Mouse (Mus musculus): ENCODE measurements around the gene Cnot1. TPM values are rescaled to one million over a fixed set of nuclear protein-coding genes. Genes with fewer than 3 reads are reported as not detected.

Gene Cnot1
- polyA plus RNA-seq, 1 experiment from 2014 or later = 131 TPM

GRCm38 (mm10) chr8:95817597-95817996 is 10.3 kb upstream of the Cnot1 start:
- H3K9me3 ChIP-seq (ENCODE audit: low read depth, low read length) = no peaks in the 10 kb centered on the region
- no peaks in the 10 kb centered on the region for H3K36me3 ChIP-seq (ENCODE audit: insufficient read depth)
- H3K4me2 ChIP-seq = no peak overlapping the region
- TF ChIP-seq CTCF (IDR thresholded peaks at IDR 0.05; ENCODE audit: low read depth) = no peak
- H3K4me1 ChIP-seq (ENCODE audit: insufficient read depth) = no peaks in the 10 kb centered on the region
- ATAC-seq (ENCODE audit: insufficient read depth) (no peak), DNase-seq (no peak)
- H3K27me3 ChIP-seq (ENCODE audit: insufficient read depth, low read length) = no peaks in the 10 kb centered on the region
- H3K27ac ChIP-seq (ENCODE audit: low read depth) = no peak overlapping the region
- no peak overlapping the region for H3K4me3 ChIP-seq (ENCODE audit: low read depth, low read length)
- WGBS = 61% methylated on average over 3 of the region's 3 CpGs
- H3K9ac ChIP-seq = no peak overlapping the region

- no peak overlapping the region for H3K27ac ChIP-seq (ENCODE audit: low read depth)
- 39% methylated on average over 6 of the region's 6 CpGs for WGBS
- no peak for DNase-seq
- TF ChIP-seq CTCF (IDR thresholded peaks at IDR 0.05; ENCODE audit: low read depth) = no peak
- no peaks in the 10 kb centered on the region for H3K4me1 ChIP-seq (ENCODE audit: insufficient read depth)
- H3K9me3 ChIP-seq (ENCODE audit: low read depth, low read length) = no peaks in the 10 kb centered on the region
- ATAC-seq (ENCODE audit: insufficient read depth) = no peak
- H3K27me3 ChIP-seq (ENCODE audit: insufficient read depth, low read length) = no peaks in the 10 kb centered on the region
- no peaks in the 10 kb centered on the region for H3K36me3 ChIP-seq (ENCODE audit: insufficient read depth)
- H3K4me3 ChIP-seq (ENCODE audit: low read depth, low read length) = no peak overlapping the region
- H3K4me2 ChIP-seq = no peak overlapping the region
- no peak overlapping the region for H3K9ac ChIP-seq
Observed at GRCm38 (mm10) chr8:95816044-95816708, 8.9 kb upstream of the Cnot1 start.

- Histone ChIP-seq H3K27me3 (ENCODE audit: insufficient read depth, low read length) (no peaks in the 10 kb centered on the region), H3K4me3 (ENCODE audit: low read depth, low read length) (no peak overlapping the region), H3K9ac (no peak overlapping the region), H3K4me1 (ENCODE audit: insufficient read depth) (peaks cover 6% of the 10 kb centered on the region; the same call in 1 of the 2 replicates), H3K4me2 (no peak overlapping the region), H3K36me3 (ENCODE audit: insufficient read depth) (no peaks in the 10 kb centered on the region), H3K9me3 (ENCODE audit: low read depth, low read length) (no peaks in the 10 kb centered on the region), H3K27ac (ENCODE audit: low read depth) (peak overlapping the region; percentile 73)
- WGBS = 44% methylated on average over 3 of the region's 3 CpGs
- DNase-seq = peak; percentile 56
- no peak for ATAC-seq (ENCODE audit: insufficient read depth)
- TF ChIP-seq CTCF (IDR thresholded peaks at IDR 0.05; ENCODE audit: low read depth) = no peak
Observed at GRCm38 (mm10) chr8:95810184-95810591, 2.9 kb upstream of the Cnot1 start.

GRCm38 (mm10) chr8:95809116-95809515 is 1.9 kb upstream of the Cnot1 start:
- Histone ChIP-seq H3K4me1 (ENCODE audit: insufficient read depth) (peaks cover 6% of the 10 kb centered on the region; the same call in 1 of the 2 replicates), H3K36me3 (ENCODE audit: insufficient read depth) (peaks cover 8% of the 10 kb centered on the region; the same call in 1 of the 2 replicates), H3K4me3 (ENCODE audit: low read depth, low read length) (no peak overlapping the region), H3K9ac (no peak overlapping the region), H3K27me3 (ENCODE audit: insufficient read depth, low read length) (no peaks in the 10 kb centered on the region), H3K4me2 (no peak overlapping the region), H3K27ac (ENCODE audit: low read depth) (no peak overlapping the region), H3K9me3 (ENCODE audit: low read depth, low read length) (no peaks in the 10 kb centered on the region)
- TF ChIP-seq CTCF (IDR thresholded peaks at IDR 0.05; ENCODE audit: low read depth) = no peak
- WGBS = 79% methylated on average over 5 of the region's 5 CpGs
- DNase-seq (no peak), ATAC-seq (ENCODE audit: insufficient read depth) (no peak)

GRCm38 (mm10) chr8:95808631-95809030 is 1.4 kb upstream of the Cnot1 start:
- Histone ChIP-seq H3K27me3 (ENCODE audit: insufficient read depth, low read length) (no peaks in the 10 kb centered on the region), H3K9ac (no peak overlapping the region), H3K4me1 (ENCODE audit: insufficient read depth) (peaks cover 6% of the 10 kb centered on the region; the same call in 1 of the 2 replicates), H3K36me3 (ENCODE audit: insufficient read depth) (peaks cover 12% of the 10 kb centered on the region; the same call in 1 of the 2 replicates), H3K27ac (ENCODE audit: low read depth) (no peak overlapping the region), H3K4me2 (no peak overlapping the region), H3K4me3 (ENCODE audit: low read depth, low read length) (no peak overlapping the region), H3K9me3 (ENCODE audit: low read depth, low read length) (no peaks in the 10 kb centered on the region)
- ATAC-seq (ENCODE audit: insufficient read depth) (no peak), DNase-seq (no peak)
- 90% methylated on average over 4 of the region's 4 CpGs for WGBS
- no peak for TF ChIP-seq CTCF (IDR thresholded peaks at IDR 0.05; ENCODE audit: low read depth)

- peak overlapping the region; percentile 57 for H3K4me2 ChIP-seq
- TF ChIP-seq CTCF (IDR thresholded peaks at IDR 0.05; ENCODE audit: low read depth) = no peak
- H3K36me3 ChIP-seq (ENCODE audit: insufficient read depth) = peaks cover 13% of the 10 kb centered on the region; the same call in 1 of the 2 replicates
- H3K27me3 ChIP-seq (ENCODE audit: insufficient read depth, low read length) = no peaks in the 10 kb centered on the region
- ATAC-seq (ENCODE audit: insufficient read depth) (peak; percentile 93), DNase-seq (peak; percentile 98)
- no peaks in the 10 kb centered on the region for H3K9me3 ChIP-seq (ENCODE audit: low read depth, low read length)
- peak overlapping the region; percentile 100 for H3K4me3 ChIP-seq (ENCODE audit: low read depth, low read length)
- WGBS = under 1% methylated on average over 20 of the region's 20 CpGs
- H3K27ac ChIP-seq (ENCODE audit: low read depth) = peak overlapping the region; percentile 87
- H3K9ac ChIP-seq = peak overlapping the region; percentile 99; the same call in 1 of the 2 replicates
- H3K4me1 ChIP-seq (ENCODE audit: insufficient read depth) = peaks cover 6% of the 10 kb centered on the region; the same call in 1 of the 2 replicates
Observed at GRCm38 (mm10) chr8:95807861-95808260, 597 bp upstream of the Cnot1 start.

- TF ChIP-seq CTCF (IDR thresholded peaks at IDR 0.05; ENCODE audit: low read depth) = no peak
- H3K4me3 ChIP-seq (ENCODE audit: low read depth, low read length) = peak overlapping the region; percentile 100
- peaks cover 6% of the 10 kb centered on the region; the same call in 1 of the 2 replicates for H3K4me1 ChIP-seq (ENCODE audit: insufficient read depth)
- H3K27me3 ChIP-seq (ENCODE audit: insufficient read depth, low read length) = no peaks in the 10 kb centered on the region
- peak; percentile 51 for DNase-seq
- H3K4me2 ChIP-seq = peak overlapping the region; percentile 93
- H3K9ac ChIP-seq = peak overlapping the region; percentile 99
- H3K36me3 ChIP-seq (ENCODE audit: insufficient read depth) = peaks cover 23% of the 10 kb centered on the region
- peak; percentile 0; the same call in 1 of the 2 replicates for ATAC-seq (ENCODE audit: insufficient read depth)
- H3K27ac ChIP-seq (ENCODE audit: low read depth) = peak overlapping the region; percentile 87
- H3K9me3 ChIP-seq (ENCODE audit: low read depth, low read length) = no peaks in the 10 kb centered on the region
- 0% methylated on average over 65 of the region's 69 CpGs for WGBS
Observed at GRCm38 (mm10) chr8:95806461-95807191, 638 bp downstream of the Cnot1 start.
